Mouse (Mus musculus): ENCODE measurements around the gene Ltk.

The Ltk gene

DNA sequence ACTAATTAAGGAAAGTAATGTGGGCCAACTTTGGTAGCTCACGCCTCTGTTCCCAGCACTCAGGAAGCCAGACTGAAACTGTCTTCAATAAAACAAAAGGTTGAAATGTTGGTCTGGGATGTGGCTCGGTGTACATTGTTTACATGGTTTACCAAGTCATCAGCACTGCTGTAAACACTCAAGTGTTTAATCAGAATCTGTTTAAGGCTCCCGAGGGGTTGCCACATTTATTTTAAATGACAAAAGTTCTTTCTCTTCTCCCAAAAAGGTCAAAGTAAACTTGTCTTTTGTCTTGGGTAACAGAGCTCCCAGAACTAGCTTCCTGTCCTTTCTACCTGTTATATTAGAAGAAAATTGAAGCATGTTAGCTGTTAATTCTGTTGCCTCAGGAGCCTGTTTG lies 52.6 kb downstream of the Ltk start:
- DNase-seq (ENCODE audit: low read depth, low spot score), result peak; percentile 81

DNA sequence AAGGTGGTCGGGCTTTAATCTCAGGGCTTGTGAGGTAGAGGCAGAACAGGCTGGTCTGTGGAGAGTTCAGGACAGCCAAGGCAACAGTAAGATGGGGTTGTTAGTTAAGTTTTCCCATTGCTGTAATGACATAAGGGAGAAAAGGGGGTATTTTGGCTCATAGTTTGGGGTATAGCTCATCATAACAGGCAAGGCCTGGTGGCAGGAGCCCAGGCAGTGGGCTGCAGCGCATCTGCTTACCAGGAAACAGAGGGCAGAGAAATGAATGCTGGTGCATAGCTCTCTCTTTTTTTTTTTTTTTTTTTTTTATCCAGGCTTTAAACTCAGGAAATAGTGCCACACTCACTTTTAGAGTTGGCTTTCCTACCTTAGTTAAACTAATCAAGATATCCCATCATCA lies 57.1 kb downstream of the Ltk start:
- DNase-seq (ENCODE audit: low read depth, low spot score), result no peak
